Mouse (Mus musculus) bone marrow macrophage, adult 2 months (primary cell): ENCODE measurements around the gene Grik4.

Experiments
- CTCF ChIP-seq: IDR thresholded peaks from 2 replicates; pipeline ENCODE4 v1.5.1; 2012; ENCODE audit warnings: low read depth, mild to moderate bottlenecking, low read length, moderate library complexity
- POLR2A ChIP-seq: IDR thresholded peaks from 2 replicates; pipeline ENCODE4 v1.6.1; 2012; ENCODE audit warnings: mild to moderate bottlenecking, low read depth, low read length, borderline replicate concordance

- no peak for TF ChIP-seq CTCF
- no peak for TF ChIP-seq POLR2A
These were observed 297.5 kb downstream of the Grik4 start for GRCm38 (mm10) chr9:42646821-42647220.
